Mouse (Mus musculus) bone marrow macrophage, adult 2 months (primary cell): ENCODE results near the gene Prrc2b. TPM values are rescaled to one million over a fixed set of nuclear protein-coding genes. Genes with fewer than 3 reads are reported as not detected.
A peak's percentile ranks its signal among the peaks of the same experiment; 100 is the strongest.

Source experiments
- H3K27ac ChIP-seq: 2 replicates; pipeline ENCODE4 v1.5.1; 2012; ENCODE audit warnings: low read depth, low read length; ENCODE audit not compliant: insufficient read depth
- H3K4me1 ChIP-seq: 2 replicates; pipeline ENCODE4 v1.6.1; 2012; ENCODE audit warnings: low read length; ENCODE audit not compliant: control insufficient read depth, insufficient read depth
- H3K4me3 ChIP-seq: 2 replicates; pipeline ENCODE4 v1.5.1; 2012; ENCODE audit warnings: mild to moderate bottlenecking, low read length, moderate library complexity; ENCODE audit not compliant: insufficient read depth
- CTCF ChIP-seq: IDR thresholded peaks from 2 replicates; pipeline ENCODE4 v1.5.1; 2012; ENCODE audit warnings: low read depth, mild to moderate bottlenecking, low read length, moderate library complexity
- POLR2A ChIP-seq: IDR thresholded peaks from 2 replicates; pipeline ENCODE4 v1.6.1; 2012; ENCODE audit warnings: mild to moderate bottlenecking, low read depth, low read length, borderline replicate concordance
- polyA plus RNA-seq: library from polyadenylated mRNA; stranded (reverse); fragments of >200 nt; gene quantifications from 2 replicates; pipeline ENCODE4 v1.2.4, GENCODE M21; 2012; ENCODE audit not compliant: missing spikeins, insufficient read depth, insufficient read length

The Prrc2b gene
- polyA plus RNA-seq, 1 experiment = 34.9 TPM

DNA sequence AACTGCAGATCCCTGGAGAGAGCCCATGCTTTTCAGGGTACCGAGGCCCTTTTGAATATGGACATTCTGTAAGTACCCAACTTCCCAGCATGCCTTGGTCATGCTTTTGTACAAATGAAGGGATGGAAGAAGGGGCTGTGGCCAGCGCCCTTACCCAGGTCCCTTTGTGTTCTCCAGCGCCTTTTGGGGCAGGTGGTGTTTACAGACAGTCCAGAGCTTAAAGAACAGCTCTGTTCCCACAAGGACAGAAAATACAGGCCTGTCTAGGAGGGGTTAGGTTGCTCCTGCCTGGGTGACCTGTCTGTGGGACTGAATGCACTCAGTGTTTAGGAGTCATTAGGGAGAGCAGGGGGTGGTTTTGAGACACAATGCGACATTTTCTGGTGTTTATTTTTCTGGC is 6.4 kb downstream of the Prrc2b start:
- peaks cover 42% of the 10 kb centered on the region for H3K4me1 ChIP-seq
- no peak for TF ChIP-seq POLR2A
- TF ChIP-seq CTCF = no peak
- no peak overlapping the region for H3K27ac ChIP-seq
- no peak overlapping the region for H3K4me3 ChIP-seq

GRCm38 (mm10) chr2:32158616-32159239 is 7.8 kb downstream of the Prrc2b start:
- TF ChIP-seq CTCF (no peak), POLR2A (no peak)
- H3K27ac ChIP-seq = no peak overlapping the region

DNA sequence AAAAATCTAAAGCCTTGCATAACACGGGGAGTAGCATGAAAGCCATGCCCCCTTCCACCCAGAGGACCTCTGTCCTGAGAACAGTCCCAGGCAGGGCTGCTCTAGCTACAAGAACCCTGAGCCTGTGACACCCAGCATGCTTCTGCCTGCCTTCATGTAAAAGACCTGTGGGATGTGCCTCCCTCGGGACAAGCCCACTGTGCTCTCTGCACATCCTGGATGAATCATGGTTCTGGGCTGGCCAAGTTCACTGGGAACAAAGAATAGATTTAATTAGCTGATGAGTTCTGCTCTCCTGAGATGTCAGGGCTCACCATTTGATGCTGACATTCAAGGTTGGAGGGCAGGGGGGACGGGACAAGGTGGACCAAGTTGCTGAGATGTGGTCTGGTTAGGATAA is 9.6 kb downstream of the Prrc2b start:
- Histone ChIP-seq H3K4me3 (no peak overlapping the region), H3K4me1 (peaks cover 26% of the 10 kb centered on the region), H3K27ac (no peak overlapping the region)
- no peak for TF ChIP-seq CTCF
- TF ChIP-seq POLR2A = no peak

More at GRCm38 (mm10) chr2:32158616-32159239, 7.8 kb downstream of the Prrc2b start:
- H3K4me1 ChIP-seq = peaks cover 31% of the 10 kb centered on the region
- H3K4me3 ChIP-seq = no peak overlapping the region

DNA sequence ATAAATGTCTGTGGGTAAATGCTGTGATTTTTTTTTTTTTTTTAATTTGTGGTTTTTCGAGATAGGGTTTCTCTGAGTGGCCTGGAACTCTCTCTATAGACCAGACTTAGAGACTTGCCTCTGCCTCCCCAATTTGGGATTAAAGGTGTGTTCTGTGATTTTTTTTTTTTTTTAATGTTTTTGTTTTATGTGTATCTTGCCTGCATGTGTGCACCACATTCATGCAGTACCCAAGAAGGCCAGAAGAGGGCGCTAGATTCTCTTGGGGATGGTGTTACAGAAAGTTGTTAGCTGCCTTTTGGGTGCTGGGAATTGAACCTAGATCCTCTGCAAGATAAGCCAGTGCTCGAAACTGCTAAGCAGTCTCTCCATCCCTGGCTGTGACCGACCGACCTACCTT is 10.1 kb downstream of the Prrc2b start:
- Histone ChIP-seq H3K4me1 (peaks cover 24% of the 10 kb centered on the region), H3K27ac (no peak overlapping the region), H3K4me3 (no peak overlapping the region)
- TF ChIP-seq POLR2A (no peak), CTCF (peak; percentile 48; the same call in 1 of the 2 replicates)

DNA sequence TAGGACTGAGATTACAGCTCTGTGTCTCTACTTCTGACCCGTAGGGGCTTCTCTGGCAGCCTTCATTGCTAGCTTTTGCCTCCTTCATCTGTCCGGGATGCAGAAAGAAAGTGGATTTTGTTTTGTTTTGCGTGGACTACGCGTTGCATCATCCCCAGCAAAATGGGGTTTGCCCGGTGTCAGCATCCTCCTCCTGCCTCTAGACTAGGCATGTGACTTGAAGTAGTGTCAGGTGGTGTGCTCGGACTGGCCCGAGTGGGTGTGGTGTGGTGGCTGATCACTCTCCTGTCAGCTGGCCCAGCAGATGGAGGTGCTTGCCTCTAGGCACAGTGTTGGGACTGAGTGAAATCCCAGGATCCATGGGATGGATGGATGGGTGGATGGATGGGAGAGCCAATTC is 11.2 kb downstream of the Prrc2b start:
- H3K27ac ChIP-seq = no peak overlapping the region
- peaks cover 34% of the 10 kb centered on the region for H3K4me1 ChIP-seq
- TF ChIP-seq CTCF = no peak
- TF ChIP-seq POLR2A = no peak
- no peak overlapping the region for H3K4me3 ChIP-seq

DNA sequence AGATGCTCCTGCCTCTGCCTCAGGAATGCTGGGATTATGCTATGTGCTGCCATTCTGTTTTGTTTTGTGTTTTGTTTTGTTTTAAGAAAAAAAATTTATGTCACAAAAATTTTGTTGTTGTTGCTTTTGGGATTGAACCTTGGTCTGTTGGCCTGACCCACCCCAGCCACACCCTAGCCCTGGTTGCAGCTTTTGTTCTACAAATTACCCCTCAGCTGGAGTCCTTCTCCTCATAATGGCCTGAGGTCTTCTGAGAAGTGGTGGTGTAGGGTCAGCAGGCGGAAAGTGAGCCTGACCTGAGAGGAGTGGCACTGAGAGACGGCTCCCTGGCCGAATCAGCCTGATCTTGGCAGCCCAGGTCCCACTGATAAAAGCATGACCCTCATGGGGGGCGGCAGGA is 11.8 kb downstream of the Prrc2b start:
- TF ChIP-seq CTCF = no peak
- TF ChIP-seq POLR2A = no peak
- H3K4me3 ChIP-seq = no peak overlapping the region
- no peak overlapping the region for H3K27ac ChIP-seq
- peaks cover 40% of the 10 kb centered on the region for H3K4me1 ChIP-seq

DNA sequence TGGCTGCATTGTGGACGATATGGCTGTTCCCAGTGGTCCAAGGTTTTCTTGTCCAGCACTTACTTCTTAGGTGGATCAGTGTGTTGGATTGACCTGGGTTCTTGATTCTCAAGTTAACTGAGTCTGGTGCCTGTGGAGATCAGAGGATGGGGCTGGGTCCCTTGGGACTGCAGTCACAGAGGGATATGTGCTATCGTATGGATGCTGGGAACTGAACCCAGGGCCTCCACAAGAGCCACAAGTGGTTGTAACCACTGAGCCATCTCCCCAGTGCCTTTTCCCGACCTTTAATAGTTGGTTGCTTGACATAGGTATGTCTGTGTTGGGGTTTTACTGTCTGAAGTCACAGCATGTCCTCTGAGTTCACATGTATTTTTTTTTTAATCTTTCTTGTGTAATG is 12.2 kb downstream of the Prrc2b start:
- Histone ChIP-seq H3K27ac (no peak overlapping the region), H3K4me1 (peaks cover 41% of the 10 kb centered on the region), H3K4me3 (no peak overlapping the region)
- TF ChIP-seq POLR2A (no peak), CTCF (no peak)

GRCm38 (mm10) chr2:32164503-32164902 is 13.6 kb downstream of the Prrc2b start:
- Histone ChIP-seq H3K27ac (no peak overlapping the region), H3K4me1 (peaks cover 45% of the 10 kb centered on the region), H3K4me3 (no peak overlapping the region)
- no peak for TF ChIP-seq POLR2A
- TF ChIP-seq CTCF = no peak

- no peak overlapping the region for H3K4me3 ChIP-seq
- TF ChIP-seq CTCF = no peak
- H3K27ac ChIP-seq = no peak overlapping the region
- peaks cover 45% of the 10 kb centered on the region for H3K4me1 ChIP-seq
These were observed 14.3 kb downstream of the Prrc2b start for GRCm38 (mm10) chr2:32165040-32165800.

GRCm38 (mm10) chr2:32166581-32166980 is 15.7 kb downstream of the Prrc2b start:
- Histone ChIP-seq H3K27ac (peak overlapping the region; percentile 73), H3K4me1 (peaks cover 40% of the 10 kb centered on the region), H3K4me3 (peak overlapping the region; percentile 32)
- TF ChIP-seq CTCF (no peak), POLR2A (no peak)
